Comparison of ENCODE assay signal across 9 mouse cellular contexts in genomic region chr6:29396714-29397540, GRCm38 (mm10). TPM values are rescaled to one million over a fixed set of nuclear protein-coding genes. Genes with fewer than 3 reads are reported as not detected.
DNase-seq lines count a peak whose midpoint lies in the region; ATAC-seq and TF ChIP-seq lines count a peak whose summit lies in the region.
"Had no signal": no experiment of that assay in that cellular context is flagged by ENCODE, and none has a peak within 500 bp of the region (broad histone marks: within the 10 kb centered on the region; RNA-seq: fewer than 3 reads in every experiment).

No protein-coding gene starts in this region.

- TF ChIP-seq CTCF in liver, adult 2 months (IDR thresholded peaks at IDR 0.05; ENCODE audit: low read depth, low read length): no peak
- TF ChIP-seq CTCF in embryonic fibroblast, embryonic 13.5 days (IDR thresholded peaks at IDR 0.05; ENCODE audit: borderline replicate concordance, insufficient read depth, low read length): no peak
- no peak for TF ChIP-seq CTCF in small intestine, adult 2 months (IDR thresholded peaks at IDR 0.05; ENCODE audit: extremely low read depth, insufficient read length, insufficient replicate concordance, low read depth, low read length)

- peak overlapping the region; percentile 82 for H3K4me2 ChIP-seq in limb, embryonic 13.5 days (replicated peaks)

- peaks cover 10% of the 10 kb centered on the region; the same call in 1 of the 2 replicates for H3K27me3 ChIP-seq in liver, adult 2 months (ENCODE audit: control insufficient read depth, insufficient read depth, low read length)
- peaks cover 16% of the 10 kb centered on the region for H3K27me3 ChIP-seq in limb, embryonic 13.5 days
- peaks cover 30% of the 10 kb centered on the region for H3K27me3 ChIP-seq in small intestine, adult 2 months (ENCODE audit: control insufficient read depth, insufficient read depth, low read length)

- H3K36me3 ChIP-seq in liver, adult 2 months (ENCODE audit: control insufficient read depth, insufficient read depth, low read length): no peaks in the 10 kb centered on the region
- peaks cover 18% of the 10 kb centered on the region for H3K36me3 ChIP-seq in limb, embryonic 13.5 days
- H3K36me3 ChIP-seq in small intestine, adult 2 months (ENCODE audit: control insufficient read depth, insufficient read depth, low read length): no peaks in the 10 kb centered on the region

- peak; percentile 78 for ATAC-seq in limb, embryonic 13.5 days (ENCODE audit: low FRiP score, low read depth)

- no peak overlapping the region for H3K27ac ChIP-seq in liver, adult 2 months (replicated peaks; ENCODE audit: insufficient read depth, low read depth, low read length)
- H3K27ac ChIP-seq in embryonic fibroblast, embryonic 13.5 days (ENCODE audit: insufficient read depth, low read length): no peak overlapping the region
- peak overlapping the region; percentile 61 for H3K27ac ChIP-seq in limb, embryonic 13.5 days
- H3K27ac ChIP-seq in small intestine, adult 2 months (ENCODE audit: insufficient read depth, low read depth, low read length): no peak overlapping the region

- DNase-seq in adrenal gland, postnatal 10 days: peak; percentile 13
- no peak for DNase-seq in adrenal gland, postnatal 36 days
- no peak for DNase-seq in liver, adult 2 months (ENCODE audit: extremely low read depth, low read depth, low spot score)
- no peak for DNase-seq in liver
- DNase-seq in kidney, adult 18-20 months: no peak

- no peaks in the 10 kb centered on the region for H3K9me3 ChIP-seq in limb, embryonic 13.5 days

- H3K4me3 ChIP-seq in liver, adult 2 months (ENCODE audit: insufficient read depth, low read depth, low read length): peak overlapping the region; percentile 56; the same call in 1 of the 2 replicates
- H3K4me3 ChIP-seq in embryonic fibroblast, embryonic 13.5 days (ENCODE audit: insufficient read depth, low read length): peak overlapping the region; percentile 54
- H3K4me3 ChIP-seq in limb, embryonic 13.5 days: peak overlapping the region; percentile 66
- H3K4me3 ChIP-seq in small intestine, adult 2 months (ENCODE audit: low read depth, low read length): peak overlapping the region; percentile 62

- H3K9ac ChIP-seq in liver, adult 2 months (ENCODE audit: low read depth, low read length): peak overlapping the region; percentile 40; the same call in 1 of the 2 replicates
- H3K9ac ChIP-seq in limb, embryonic 13.5 days: peak overlapping the region; percentile 83

- 13% methylated on average over 24 of the region's 24 CpGs for WGBS in liver, adult 2 months
- WGBS in limb, embryonic 13.5 days: 3% methylated on average over 24 of the region's 24 CpGs
- 13% methylated on average over 24 of the region's 24 CpGs for WGBS in small intestine, adult 2 months

- TF ChIP-seq POLR2A in liver, adult 2 months (IDR thresholded peaks at IDR 0.05; ENCODE audit: extremely low read depth, insufficient read depth, low read length): no peak
- TF ChIP-seq POLR2A in embryonic fibroblast, embryonic 13.5 days (IDR thresholded peaks at IDR 0.05; ENCODE audit: low read depth, low read length): no peak
- no peak for TF ChIP-seq POLR2A in small intestine, adult 2 months (IDR thresholded peaks at IDR 0.05; ENCODE audit: low read depth, low read length)

- H3K79me2 ChIP-seq in liver, adult 2 months (ENCODE audit: control insufficient read depth, insufficient read depth, low read length): no peaks in the 10 kb centered on the region

- H3K4me1 ChIP-seq in liver, adult 2 months (ENCODE audit: control insufficient read depth, insufficient read depth, low read length): peaks cover 6% of the 10 kb centered on the region
- no peaks in the 10 kb centered on the region for H3K4me1 ChIP-seq in embryonic fibroblast, embryonic 13.5 days (ENCODE audit: control insufficient read depth, insufficient read depth, low read length)
- peaks cover 15% of the 10 kb centered on the region for H3K4me1 ChIP-seq in limb, embryonic 13.5 days
- 0 out of 2 replicates have a peak, but pooled peaks cover 2% of the 10 kb centered on the region for H3K4me1 ChIP-seq in small intestine, adult 2 months (ENCODE audit: control insufficient read depth, insufficient read depth, insufficient read length, low read length)

RNA-seq across cellular contexts. Expression of gene Ccdc136, which starts 0.8 kb away (rescaled TPM):
- total RNA-seq in adrenal gland, postnatal 10 days (2021): 1 to 10 TPM; 3.5 to 6.7 TPM
- 1 to 10 TPM; 3.3 to 3.9 TPM for total RNA-seq in adrenal gland, postnatal 36 days (2021)
- total RNA-seq in liver, adult 2 months (2014; rRNA removed): under 0.01 and 0.09 TPM in 2 replicates
- 0.11 and 0.34 TPM in 2 replicates for polyA plus RNA-seq in liver, adult 2 months (2012; rRNA removed)
- polyA plus RNA-seq in embryonic fibroblast, embryonic 13.5 days (2011; ENCODE audit: insufficient read length, low read depth, missing spikeins): 25.1 and 26.7 TPM in 2 replicates
- 28.2 and 31.6 TPM in 2 replicates for polyA plus RNA-seq in limb, embryonic 13.5 days (2015; fragmentation: Nextera tagmentation; extraction: Ambion mirVana)
- 0.74 and 1.8 TPM in 2 replicates for polyA plus RNA-seq in small intestine, adult 2 months (2012; rRNA removed)

RNA-seq across cellular contexts. Expression of gene Opn1sw, which starts 8.7 kb away (rescaled TPM):
- total RNA-seq in adrenal gland, postnatal 10 days (2021): not detected
- total RNA-seq in adrenal gland, postnatal 36 days (2021): not detected
- total RNA-seq in liver, adult 2 months (2014; rRNA removed): 0.09 and 0.20 TPM in 2 replicates
- 0.15 and 1.1 TPM in 2 replicates for polyA plus RNA-seq in liver, adult 2 months (2012; rRNA removed)
- 0.40 and 0.78 TPM in 2 replicates for polyA plus RNA-seq in embryonic fibroblast, embryonic 13.5 days (2011; ENCODE audit: insufficient read length, low read depth, missing spikeins)
- polyA plus RNA-seq in limb, embryonic 13.5 days (2015; fragmentation: Nextera tagmentation; extraction: Ambion mirVana): 0.56 and 1.2 TPM in 2 replicates
- 0.14 and 0.24 TPM in 2 replicates for polyA plus RNA-seq in small intestine, adult 2 months (2012; rRNA removed)
- total RNA-seq: heart, postnatal 14 days had no signal

RNA-seq across cellular contexts. Expression of gene Flnc, which starts 36.1 kb away (rescaled TPM):
- 10 to 100 TPM; 17.6 to 41.6 TPM for total RNA-seq in adrenal gland, postnatal 10 days (2021)
- total RNA-seq in adrenal gland, postnatal 36 days (2021): 1 to 10 TPM; 4.7 to 5.1 TPM
- total RNA-seq in liver, adult 2 months (2014; rRNA removed): 0.07 and 0.28 TPM in 2 replicates
- 0.04 and 0.09 TPM in 2 replicates for polyA plus RNA-seq in liver, adult 2 months (2012; rRNA removed)
- polyA plus RNA-seq in embryonic fibroblast, embryonic 13.5 days (2011; ENCODE audit: insufficient read length, low read depth, missing spikeins): 107 and 151 TPM in 2 replicates
- 17.4 and 21.7 TPM in 2 replicates for polyA plus RNA-seq in limb, embryonic 13.5 days (2015; fragmentation: Nextera tagmentation; extraction: Ambion mirVana)
- polyA plus RNA-seq in small intestine, adult 2 months (2012; rRNA removed): 5.9 and 7.9 TPM in 2 replicates

RNA-seq across cellular contexts. Expression of gene Calu, which starts 49.1 kb away (rescaled TPM):
- 100 to 1,000 TPM; 194 TPM for total RNA-seq in adrenal gland, postnatal 10 days (2021)
- 100 to 1,000 TPM; 139 to 152 TPM for total RNA-seq in adrenal gland, postnatal 36 days (2021)
- total RNA-seq in liver, adult 2 months (2014; rRNA removed): 113 and 125 TPM in 2 replicates
- 21.9 and 27.1 TPM in 2 replicates for polyA plus RNA-seq in liver, adult 2 months (2012; rRNA removed)
- polyA plus RNA-seq in embryonic fibroblast, embryonic 13.5 days (2011; ENCODE audit: insufficient read length, low read depth, missing spikeins): 1,348 and 1,377 TPM in 2 replicates
- polyA plus RNA-seq in limb, embryonic 13.5 days (2015; fragmentation: Nextera tagmentation; extraction: Ambion mirVana): 436 and 476 TPM in 2 replicates
- polyA plus RNA-seq in small intestine, adult 2 months (2012; rRNA removed): 12.2 and 19.3 TPM in 2 replicates
